Mouse (Mus musculus): ENCODE data around the gene Adcy2.

Adcy2 gene

DNA sequence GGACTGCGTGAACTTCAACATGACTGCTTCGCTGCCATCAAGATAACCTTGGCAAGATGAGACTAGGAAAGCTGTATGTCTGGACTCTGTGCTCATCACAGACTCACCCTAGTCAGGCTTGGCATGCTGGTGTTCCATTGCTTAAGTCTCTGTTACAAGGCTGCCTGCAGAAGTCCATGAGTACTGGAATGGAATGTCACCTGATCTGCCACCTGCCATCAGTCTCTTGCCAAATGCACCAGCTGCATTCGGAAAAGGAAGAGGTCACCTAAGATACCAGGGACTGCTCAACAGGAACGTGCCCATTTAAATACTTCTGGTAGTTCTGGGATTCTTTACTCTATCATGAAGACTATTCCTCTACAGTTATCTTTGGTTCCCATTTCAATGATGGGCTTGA, 39.9 kb downstream of the Adcy2 start:
- no peak for DNase-seq

GRCm38 (mm10) chr13:68942735-68943134, 56.6 kb downstream of the Adcy2 start:
- no peak for DNase-seq

DNA sequence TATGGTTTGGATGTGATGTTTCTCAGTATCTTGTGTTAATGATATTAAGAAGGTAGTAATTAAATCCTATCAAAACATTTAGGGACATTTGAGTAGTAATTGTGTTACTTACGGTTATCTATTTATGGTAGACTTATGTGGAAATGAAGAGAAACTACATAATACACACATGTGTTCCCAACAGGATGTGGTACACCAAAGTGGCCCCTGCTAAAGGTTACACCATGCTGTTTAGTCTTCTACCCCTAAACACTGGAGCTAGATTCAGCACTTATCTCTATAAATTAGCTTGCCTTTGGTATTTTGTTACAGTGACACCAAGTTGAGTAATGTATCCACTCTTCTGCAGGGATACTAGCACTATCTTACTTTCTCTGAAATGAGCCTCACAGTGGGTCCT, 57.9 kb downstream of the Adcy2 start:
- no peak for DNase-seq

- DNase-seq = no peak
Observed at GRCm38 (mm10) chr13:68932283-68932647, 67.1 kb downstream of the Adcy2 start.

DNA sequence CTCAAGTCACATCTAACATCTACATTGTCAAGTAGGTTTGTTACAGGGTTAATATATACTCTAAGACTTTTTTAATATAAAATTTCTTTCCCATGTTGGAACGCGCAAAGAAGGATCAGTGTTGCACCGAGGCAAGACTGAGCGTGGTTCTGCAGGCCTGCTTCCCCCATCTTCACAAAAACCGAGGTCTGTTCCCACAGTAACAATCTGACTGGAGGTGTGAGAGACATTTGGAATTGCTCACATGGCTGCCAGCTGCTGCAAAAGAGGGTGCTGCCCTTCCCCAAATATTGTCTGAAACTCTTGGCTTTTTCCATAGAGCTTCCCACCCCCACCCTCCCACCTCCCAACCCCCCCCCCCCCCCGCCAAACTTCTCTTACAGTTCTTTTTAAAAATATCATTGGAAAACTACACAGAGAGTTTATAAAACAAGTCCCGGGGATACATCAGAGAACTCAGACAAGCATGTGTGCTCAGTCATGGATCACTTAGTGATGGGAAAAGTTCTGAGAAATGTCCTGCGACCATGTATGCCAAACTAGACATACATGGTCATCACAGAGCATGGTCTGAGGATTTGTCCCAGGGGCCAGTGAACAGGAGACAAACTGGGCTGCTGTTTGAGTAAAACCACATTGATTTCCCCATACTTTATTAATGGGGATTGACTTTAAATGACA, 67.6 kb downstream of the Adcy2 start:
- no peak for DNase-seq

DNA sequence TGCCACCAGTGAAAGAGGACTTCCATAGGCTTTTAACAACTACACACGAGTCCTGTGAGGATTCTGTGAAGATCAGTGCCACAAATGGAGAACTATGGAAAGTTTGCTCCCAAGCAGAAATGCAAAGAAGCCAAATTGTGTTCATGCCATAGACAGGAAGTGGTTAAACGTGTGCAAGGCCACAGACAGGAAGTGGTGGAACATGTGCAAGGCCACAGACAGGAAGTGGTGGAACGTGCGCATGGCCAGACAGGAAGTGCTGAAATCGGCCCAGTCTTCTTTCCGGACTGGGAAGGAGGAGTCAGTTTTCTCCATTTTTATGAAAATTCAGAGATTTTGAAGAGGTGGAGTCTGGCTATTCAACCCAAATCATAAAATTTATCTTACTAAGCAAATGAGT, 70.9 kb downstream of the Adcy2 start:
- DNase-seq = no peak

DNA sequence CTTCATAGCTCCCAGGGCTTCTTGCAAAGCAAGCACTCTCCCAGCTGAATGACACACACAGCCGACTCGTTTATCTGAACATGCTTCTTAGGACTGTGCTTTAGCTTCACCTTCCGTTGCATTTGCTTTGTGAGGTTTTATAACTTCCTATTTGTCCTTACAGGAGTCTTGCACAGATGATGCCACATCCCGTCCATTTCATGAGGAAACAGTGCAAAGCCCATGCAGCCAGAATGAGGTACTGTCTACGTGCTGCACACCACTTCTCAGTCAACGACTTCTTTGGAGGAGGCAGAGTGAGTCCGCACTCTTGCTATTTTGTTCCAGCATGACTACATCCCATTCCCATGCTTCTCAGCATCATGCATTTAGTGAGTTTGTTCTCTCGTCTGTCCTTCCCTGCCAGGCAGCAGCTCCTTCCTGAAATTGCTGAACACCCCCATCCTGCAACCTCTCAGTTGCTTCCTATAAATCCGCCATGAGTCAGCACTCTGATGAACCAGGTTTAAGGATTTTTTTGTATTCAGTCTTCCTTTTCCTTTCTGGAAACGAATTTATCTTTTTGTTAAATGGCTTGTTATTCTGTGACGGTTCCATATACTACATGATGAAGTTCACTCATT, 85.6 kb downstream of the Adcy2 start:
- no peak for DNase-seq

GRCm38 (mm10) chr13:68906667-68907066, 92.7 kb downstream of the Adcy2 start:
- DNase-seq = no peak

GRCm38 (mm10) chr13:68902708-68903107, 96.6 kb downstream of the Adcy2 start:
- no peak for DNase-seq

GRCm38 (mm10) chr13:68889929-68890593, 109.3 kb downstream of the Adcy2 start:
- no peak for DNase-seq

- no peak for DNase-seq
Observed at GRCm38 (mm10) chr13:68868776-68869175, 130.6 kb downstream of the Adcy2 start.

DNA sequence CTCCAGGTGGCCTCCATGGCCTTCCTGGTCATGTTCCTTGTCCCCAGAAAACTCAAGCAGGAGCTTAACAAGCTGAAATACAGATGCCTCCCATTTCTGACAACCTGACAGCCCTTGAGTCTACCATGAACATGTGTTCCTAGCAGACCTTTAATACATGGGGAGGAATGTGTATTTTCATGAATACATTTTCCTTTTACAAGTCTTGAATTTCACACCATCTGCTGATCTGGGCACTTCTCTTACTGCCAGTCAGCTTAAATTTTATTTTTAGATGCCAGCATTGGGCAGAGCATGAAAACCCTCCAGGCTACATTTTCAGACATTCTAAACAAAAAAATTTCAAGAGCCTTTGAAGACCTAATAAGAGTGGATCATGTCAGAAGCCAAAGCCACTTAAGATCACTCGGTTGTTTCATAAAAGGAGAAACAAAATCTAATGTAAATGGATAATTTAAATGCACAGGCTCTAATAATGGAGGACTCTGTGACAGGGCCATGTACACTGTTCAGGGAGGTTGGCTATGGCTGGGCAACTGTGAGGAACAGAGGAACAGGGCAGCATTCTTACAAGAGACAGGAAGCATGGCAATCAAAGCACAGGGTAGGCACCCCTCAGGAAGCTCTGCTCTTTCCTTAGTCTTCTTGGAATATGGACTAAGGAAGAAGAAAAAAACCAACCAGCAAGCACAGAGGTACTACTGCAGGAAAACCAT, 131.2 kb downstream of the Adcy2 start:
- DNase-seq = no peak

DNA sequence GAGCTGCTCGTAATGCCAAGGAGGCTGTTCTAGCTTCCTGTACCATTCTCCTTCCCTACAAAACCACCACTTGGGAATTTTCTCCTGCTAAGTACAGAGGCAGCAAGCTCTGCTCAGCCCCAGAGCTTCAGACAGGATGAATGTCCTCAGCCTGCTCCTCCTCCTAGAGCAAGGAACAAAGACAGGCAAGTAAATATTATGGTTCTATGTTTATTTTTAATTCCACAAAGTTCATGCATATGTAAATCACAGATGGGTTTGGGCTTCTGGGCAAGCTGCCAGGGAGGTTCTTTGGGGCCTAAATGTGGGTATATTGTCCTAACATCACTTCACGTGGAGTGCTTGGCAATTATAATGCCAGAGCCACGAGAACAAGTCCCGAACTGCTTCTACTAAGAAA, 139.3 kb downstream of the Adcy2 start:
- no peak for DNase-seq

- DNase-seq = no peak
Observed at GRCm38 (mm10) chr13:68848265-68848664, 151.1 kb downstream of the Adcy2 start.

DNA sequence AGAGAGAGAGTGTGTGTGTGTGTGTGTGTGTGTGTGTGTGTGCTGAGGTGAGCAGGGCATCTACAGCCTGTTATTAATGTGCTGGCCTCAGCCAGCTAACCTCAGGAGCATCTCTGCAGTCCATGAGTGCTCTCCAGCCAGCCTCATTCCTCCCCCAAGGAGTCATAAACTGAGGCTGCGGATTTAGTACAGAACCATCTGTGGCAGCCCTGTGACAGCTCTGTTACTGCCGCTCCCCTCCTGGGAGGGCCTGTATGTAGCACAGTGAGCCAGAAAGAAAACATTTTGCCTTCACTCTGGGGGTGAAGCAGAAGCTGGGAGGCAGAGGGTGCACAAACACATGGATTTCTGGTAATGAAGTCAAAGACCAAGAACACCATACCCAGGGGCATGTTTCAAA, 159.8 kb downstream of the Adcy2 start:
- no peak for DNase-seq

DNA sequence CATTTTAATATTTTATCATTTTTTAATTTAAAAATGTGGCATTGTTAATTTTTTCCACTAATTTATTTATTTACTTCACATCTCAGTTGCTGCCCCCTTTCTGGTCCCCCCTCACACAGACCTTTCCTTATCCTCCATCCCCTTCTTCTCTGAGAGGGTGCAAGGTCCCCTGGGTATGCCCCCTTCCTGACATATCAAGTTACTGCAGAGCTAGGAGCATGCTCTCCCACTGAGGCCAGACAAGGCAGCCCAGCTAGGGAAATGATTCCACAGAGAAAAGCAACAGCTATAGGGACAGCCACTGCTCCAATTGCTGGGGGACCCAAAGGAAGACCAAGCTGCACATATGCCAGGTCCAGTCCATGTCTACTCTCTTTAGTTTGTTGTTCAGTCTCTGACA, 163.2 kb downstream of the Adcy2 start:
- no peak for DNase-seq

- DNase-seq = no peak
Observed at GRCm38 (mm10) chr13:68835424-68836045, 163.8 kb downstream of the Adcy2 start.

- DNase-seq = no peak
Observed at GRCm38 (mm10) chr13:68832141-68832540, 167.2 kb downstream of the Adcy2 start.

DNA sequence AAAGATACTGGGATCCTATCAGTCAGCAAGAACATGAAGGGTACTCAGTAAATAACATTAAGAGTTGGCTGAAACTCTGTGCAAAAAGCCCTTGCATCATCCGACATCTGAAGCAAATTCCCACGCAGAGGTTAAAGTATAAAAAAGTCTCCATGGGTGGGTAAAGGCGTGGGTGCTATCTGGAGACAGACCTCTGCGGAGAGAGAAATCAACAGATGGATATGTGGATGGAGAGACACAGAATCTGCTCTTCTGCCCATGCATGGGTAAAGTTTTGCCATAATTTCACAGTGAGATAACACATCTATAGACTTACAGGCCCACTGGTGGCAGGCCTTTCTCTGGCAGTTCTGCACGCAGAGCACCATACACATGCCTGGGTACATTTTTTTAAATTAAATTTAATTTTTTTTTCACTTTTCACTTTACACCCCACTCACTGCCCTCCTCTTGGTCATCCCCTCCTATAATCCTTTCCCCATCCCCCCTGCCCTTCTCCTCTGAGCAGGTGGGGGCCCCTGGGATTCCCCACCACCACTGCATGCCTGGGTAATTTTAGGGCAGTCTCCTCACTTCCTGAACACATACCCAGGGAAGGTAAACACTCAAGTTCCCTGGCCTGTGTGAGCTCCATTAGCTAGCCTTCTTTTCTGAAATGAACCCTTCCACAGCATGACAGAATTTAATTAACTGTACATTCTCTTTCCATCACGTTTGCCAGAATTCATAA, 169.1 kb downstream of the Adcy2 start:
- DNase-seq = no peak

GRCm38 (mm10) chr13:68828441-68828840, 170.9 kb downstream of the Adcy2 start:
- DNase-seq = no peak

- DNase-seq = no peak
Observed at GRCm38 (mm10) chr13:68826461-68826860, 172.9 kb downstream of the Adcy2 start.

DNA sequence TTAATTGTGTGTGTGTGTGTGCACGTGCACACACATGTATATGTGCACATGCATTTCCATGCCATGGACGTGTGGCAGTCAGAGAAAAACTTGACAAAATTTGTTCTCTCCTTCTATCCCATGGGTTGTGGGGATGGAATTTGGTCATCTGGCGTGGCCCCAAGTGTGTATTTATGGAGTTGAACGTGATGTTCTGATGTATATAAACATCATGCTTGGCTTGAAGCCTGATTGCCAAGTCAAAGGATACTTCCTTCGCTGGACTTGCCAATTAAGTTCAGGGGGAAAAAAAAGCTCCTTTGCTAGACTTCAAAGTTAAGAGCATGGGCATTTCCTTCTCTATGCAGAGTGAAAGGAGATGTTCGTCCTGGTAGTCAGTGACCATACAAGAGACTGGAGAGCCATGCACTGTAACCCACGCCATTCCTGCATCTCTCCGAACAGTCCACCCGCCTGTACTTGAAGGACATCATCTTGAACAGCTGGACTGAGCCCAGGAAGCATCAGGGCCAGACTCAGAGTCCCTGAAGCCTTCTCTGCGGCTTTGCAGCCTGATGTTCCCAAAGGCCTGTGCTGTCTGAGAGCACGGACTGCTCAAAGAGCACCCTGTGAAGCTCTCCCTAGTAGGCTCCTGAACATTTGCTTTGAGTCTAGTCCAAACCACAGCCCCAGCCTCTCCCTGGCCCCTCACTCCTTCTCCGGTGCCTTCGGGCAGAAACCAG, 178.3 kb downstream of the Adcy2 start:
- DNase-seq = no peak
